Mouse (Mus musculus): ENCODE measurements at regions not wholly inside any gene's neighbourhood (a gene's known extent, or its start where the extent isn't known, plus 50 kb on each side); places are given as distances from the start of the nearest gene placed in this dataset.

DNA sequence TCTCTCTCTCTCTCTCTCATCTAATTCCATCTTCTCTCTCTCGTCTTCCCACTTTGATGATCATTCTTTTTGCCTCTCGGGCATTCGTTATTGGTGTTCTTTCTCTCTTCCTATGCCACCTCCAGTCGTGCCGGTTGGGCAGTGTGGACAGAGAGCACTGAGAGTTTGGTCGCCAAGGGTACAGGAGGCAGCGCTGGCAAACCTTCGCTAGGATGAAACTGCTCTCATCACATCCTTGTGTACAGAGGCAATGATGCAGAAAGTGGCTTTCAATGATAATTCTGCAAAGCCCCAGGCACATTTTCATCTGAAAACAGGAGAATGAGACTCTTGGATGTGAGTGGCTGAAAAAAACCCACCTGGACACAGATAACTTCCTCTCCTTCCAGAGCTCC is 479.4 kb downstream of the Nuf2 start:
- TF ChIP-seq CTCF (IDR thresholded peaks at IDR 0.05) (no peak), POLR2A (IDR thresholded peaks at IDR 0.05; ENCODE audit: insufficient read depth, low read depth, low read length) (no peak), EP300 (IDR thresholded peaks at IDR 0.05; ENCODE audit: insufficient read depth, low read depth, low read length) (no peak)
